Mouse (Mus musculus) mouse embryonic stem cell (cell line): ENCODE results near the gene 6430628N08Rik.

Experiments used
- in situ Hi-C, 2 experiments: fragments of 300-500 bp; cut with MboI; formaldehyde crosslinking; loops; 1 replicate in 1 of 2; 3 replicates in 1 of 2; pipeline ENCODE4 v1.14.3; 2019 to 2020; ENCODE audit warnings: low sequenced_read_pairs in 2 of 2, low pct_unique_long_range_greater_than_20kb in 1 of 2, mixed read lengths in 1 of 2; ENCODE audit not compliant: unreplicated experiment in 1 of 2

Gene 6430628N08Rik

GRCm38 (mm10) chr4:115881183-115881582, 9.3 kb upstream of the 6430628N08Rik start:
- in situ Hi-C loops, result no loop called here

GRCm38 (mm10) chr4:115882195-115882594, 8.3 kb upstream of the 6430628N08Rik start:
- in situ Hi-C loops, result no loop called here

GRCm38 (mm10) chr4:115884022-115884421, 6.4 kb upstream of the 6430628N08Rik start, which contains the start of gene Kncn:
Gene Kncn (plus strand): TSS chr4:115884400.
- in situ Hi-C loops, result no loop called here

- in situ Hi-C loops, result no loop called here
Observed at GRCm38 (mm10) chr4:115885846-115886245, 4.6 kb upstream of the 6430628N08Rik start.

- in situ Hi-C loops, result no loop called here
Observed at GRCm38 (mm10) chr4:115886875-115887274, 3.6 kb upstream of the 6430628N08Rik start.

GRCm38 (mm10) chr4:115890066-115890465, 399 bp upstream of the 6430628N08Rik start:
- in situ Hi-C loops, result loop anchor here in 1 of 2 experiments (10.0 kb wide), 1 partner anchor 155 kb away; the partner anchor contains the start of gene Efcab14

- in situ Hi-C loops, result loop anchor here in 1 of 2 experiments (10.0 kb wide), 1 partner anchor 159 kb away; the partner anchor contains the start of gene Efcab14
Observed at GRCm38 (mm10) chr4:115894281-115894680, 3.8 kb downstream of the 6430628N08Rik start.

- in situ Hi-C loops, result loop anchor here in 1 of 2 experiments (5.0 to 10.0 kb wide), 2 partner anchors 84 to 163 kb away; partner anchors contain the start of gene Efcab14
Observed at GRCm38 (mm10) chr4:115897901-115898631, 7.6 kb downstream of the 6430628N08Rik start.

GRCm38 (mm10) chr4:115902816-115903215, 12.4 kb downstream of the 6430628N08Rik start:
- in situ Hi-C loops, result no loop called here

- in situ Hi-C loops, result no loop called here
Observed at GRCm38 (mm10) chr4:115904375-115904774, 13.9 kb downstream of the 6430628N08Rik start.

- in situ Hi-C loops, result no loop called here
Observed at GRCm38 (mm10) chr4:115905701-115906100, 15.2 kb downstream of the 6430628N08Rik start.

- in situ Hi-C loops, result no loop called here
Observed at GRCm38 (mm10) chr4:115906791-115907190, 16.3 kb downstream of the 6430628N08Rik start.

GRCm38 (mm10) chr4:115907994-115908393, 17.5 kb downstream of the 6430628N08Rik start:
- in situ Hi-C loops, result no loop called here

- in situ Hi-C loops, result no loop called here
Observed at GRCm38 (mm10) chr4:115908641-115909040, 18.2 kb downstream of the 6430628N08Rik start.

- in situ Hi-C loops, result no loop called here
Observed at GRCm38 (mm10) chr4:115911586-115911985, 21.1 kb downstream of the 6430628N08Rik start.

GRCm38 (mm10) chr4:115919911-115920310, 29.4 kb downstream of the 6430628N08Rik start:
- in situ Hi-C loops, result no loop called here

- in situ Hi-C loops, result no loop called here
Observed at GRCm38 (mm10) chr4:115922688-115923087, 32.2 kb downstream of the 6430628N08Rik start.

- in situ Hi-C loops, result no loop called here
Observed at GRCm38 (mm10) chr4:115923262-115923880, 32.9 kb downstream of the 6430628N08Rik start.

GRCm38 (mm10) chr4:115927637-115928036, 37.2 kb downstream of the 6430628N08Rik start:
- in situ Hi-C loops, result loop anchor here (25.0 kb wide), 2 partner anchors 865 to 1015 kb away; partner anchors contain the start of genes Tal1 (in 2 of the 2) and Foxd2 (in 1 of the 2)
